Mouse (Mus musculus): ENCODE data around the gene Stip1. TPM values are rescaled to one million over a fixed set of nuclear protein-coding genes. Genes with fewer than 3 reads are reported as not detected.
A peak's percentile ranks its signal among the peaks of the same experiment; 100 is the strongest.
"Not testable (repeated sequence)": the region's sequence is repeated elsewhere in the genome, so short reads cannot be mapped to it uniquely, and the experiment has no call there.

The Stip1 gene
- total RNA-seq, 2 experiments from 2014 or later = 33.4 to 40.2 TPM

GRCm38 (mm10) chr19:7019191-7019590 is 20.6 kb downstream of the Stip1 start, which contains the start of gene Fermt3:
Gene Fermt3, minus strand, starts transcription at chr19:7019469.
- peak; percentile 82 for ATAC-seq (replicated peaks; ENCODE audit: low FRiP score, poor library complexity, severe bottlenecking)

DNA sequence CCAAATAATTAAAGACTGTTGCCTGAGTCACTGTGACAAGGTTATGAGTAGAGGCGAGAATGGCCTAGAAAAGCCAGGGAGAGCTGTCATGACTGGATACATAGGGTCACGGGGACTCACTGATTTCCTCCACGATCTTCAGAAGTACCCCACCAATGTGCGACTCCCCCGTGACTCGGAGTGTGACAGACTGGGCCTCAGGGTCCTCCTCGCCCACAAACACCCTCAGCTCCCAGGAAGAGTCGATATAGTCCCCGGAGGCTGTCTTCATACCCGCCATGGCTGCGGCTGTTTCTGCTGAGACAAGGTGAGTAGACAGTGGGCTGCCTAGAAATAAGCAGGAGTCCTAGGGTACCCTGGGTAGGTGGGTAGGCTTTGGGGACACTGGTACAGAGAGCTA is 21.2 kb downstream of the Stip1 start:
- peak; percentile 32 for ATAC-seq (replicated peaks; ENCODE audit: low FRiP score, poor library complexity, severe bottlenecking)

DNA sequence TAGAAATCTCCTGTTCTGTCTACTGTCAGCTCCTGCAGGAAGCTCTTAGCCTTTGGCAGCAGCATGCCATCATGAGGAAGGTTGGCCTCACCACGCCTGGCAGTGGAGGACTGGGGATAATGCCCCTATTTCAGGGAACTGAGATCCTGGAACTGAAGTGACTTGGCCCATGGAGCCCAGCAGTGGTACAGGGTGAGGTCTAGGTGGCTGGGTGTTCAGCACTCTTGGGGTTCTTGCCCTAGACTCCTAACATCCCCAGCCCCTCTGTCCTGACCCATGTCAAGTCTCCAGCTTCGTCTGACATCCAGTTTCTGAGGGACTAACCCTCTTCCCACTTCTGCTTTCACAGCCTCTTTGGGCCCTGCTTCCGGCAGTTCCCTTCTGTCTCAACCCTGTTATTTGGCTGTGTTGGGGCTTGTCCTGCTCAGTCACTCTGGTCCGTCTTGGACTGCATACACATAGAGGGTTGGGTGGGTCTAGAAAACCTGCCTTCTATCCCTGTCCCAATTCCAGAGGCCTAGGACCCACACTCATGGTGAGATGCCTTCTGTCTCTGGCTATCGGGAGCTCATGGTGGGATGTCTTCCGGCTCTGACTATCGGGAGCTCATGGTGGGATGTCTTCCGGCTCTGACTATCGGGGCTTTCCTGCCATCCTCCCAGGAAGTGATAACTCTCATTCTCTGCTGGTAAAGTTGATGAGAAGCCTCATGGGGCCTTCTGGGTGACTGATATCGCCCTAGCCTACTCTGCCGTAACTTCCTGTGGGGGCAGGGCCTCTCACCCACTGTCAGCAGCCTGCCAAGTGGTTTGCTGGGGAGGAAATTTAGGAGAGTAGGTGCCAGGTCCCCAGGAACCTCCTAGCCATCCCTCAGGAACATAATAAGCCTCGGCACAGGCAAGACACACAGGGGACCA is 22.0 kb downstream of the Stip1 start:
- peak; percentile 76 for ATAC-seq (replicated peaks; ENCODE audit: low FRiP score, poor library complexity, severe bottlenecking)

- no peak for ATAC-seq (replicated peaks; ENCODE audit: low FRiP score, poor library complexity, severe bottlenecking)
These were observed 25.2 kb downstream of the Stip1 start for GRCm38 (mm10) chr19:7014481-7015135.

DNA sequence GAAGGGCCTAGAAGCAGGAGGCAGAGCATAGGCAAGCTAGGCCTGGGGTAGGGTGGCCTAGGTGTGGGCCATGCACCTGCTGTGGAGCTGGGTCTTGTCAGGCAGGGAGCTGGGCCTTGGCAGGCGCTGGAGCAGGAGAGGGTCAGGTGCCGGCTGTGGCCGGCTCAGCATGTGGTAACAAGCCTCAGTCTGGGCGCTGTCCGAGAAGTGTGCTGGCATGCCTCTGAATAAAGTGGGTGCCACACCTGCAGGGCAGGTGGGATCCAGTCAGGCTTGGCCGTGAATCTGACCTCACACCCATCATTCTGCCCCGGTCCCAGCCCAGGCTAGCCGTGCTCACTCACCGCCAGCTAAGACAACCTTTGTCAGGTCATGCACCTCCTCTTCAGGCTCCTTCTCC is 25.8 kb downstream of the Stip1 start:
- ATAC-seq (replicated peaks; ENCODE audit: low FRiP score, poor library complexity, severe bottlenecking) = no peak

DNA sequence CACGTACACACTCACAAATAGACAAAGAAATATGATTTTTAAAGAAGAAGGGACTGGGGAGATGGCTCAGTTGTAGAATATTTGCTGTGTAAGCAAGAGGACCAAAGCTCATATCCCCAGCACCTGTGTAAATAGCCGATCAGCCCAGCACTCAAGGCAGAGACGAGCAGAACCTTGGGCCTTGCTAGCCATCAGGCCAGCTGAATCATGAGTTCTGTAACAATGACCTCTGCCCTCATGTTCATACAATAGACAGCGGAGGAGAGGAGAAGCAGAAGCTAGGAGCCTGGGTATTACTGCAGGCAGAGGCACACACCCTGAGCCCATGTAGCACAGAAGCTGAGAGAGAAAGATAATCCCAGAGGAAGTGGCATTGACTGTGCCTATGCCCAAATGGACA is 27.3 kb downstream of the Stip1 start:
- no peak for ATAC-seq (replicated peaks; ENCODE audit: low FRiP score, poor library complexity, severe bottlenecking)

DNA sequence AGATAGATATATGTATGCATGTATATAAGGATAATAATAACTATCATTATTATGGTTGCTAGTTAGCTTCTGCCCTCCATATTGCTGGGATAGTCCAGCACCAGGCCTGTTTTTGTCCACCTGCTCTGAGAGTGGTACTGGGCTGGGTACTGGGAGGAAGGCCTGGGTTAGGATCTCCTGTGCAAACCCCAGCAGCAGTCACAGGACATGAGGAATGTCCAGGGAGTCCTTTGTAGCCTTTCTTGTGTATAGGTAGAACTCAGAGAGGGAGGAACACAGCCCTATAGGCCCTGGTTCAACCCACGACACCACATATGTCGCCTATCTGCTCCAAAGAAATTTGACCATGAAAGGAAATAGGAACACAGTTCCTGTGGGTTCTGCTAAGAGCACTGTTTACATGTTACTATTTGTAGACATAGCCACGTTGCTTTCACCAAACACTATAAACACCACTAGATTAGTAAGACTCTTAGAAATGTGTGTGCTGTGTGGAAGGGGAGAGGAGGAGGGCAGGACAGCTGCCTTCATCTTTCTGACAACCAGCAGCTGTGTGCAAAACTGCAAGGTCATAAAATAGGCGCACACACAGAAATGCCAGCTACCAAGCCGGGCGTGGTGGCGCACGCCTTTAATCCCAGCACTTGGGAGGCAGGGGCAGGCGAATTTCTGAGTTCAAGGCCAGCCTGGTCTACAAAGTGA is 32.7 kb downstream of the Stip1 start:
- no peak for ATAC-seq (replicated peaks; ENCODE audit: low FRiP score, poor library complexity, severe bottlenecking)

DNA sequence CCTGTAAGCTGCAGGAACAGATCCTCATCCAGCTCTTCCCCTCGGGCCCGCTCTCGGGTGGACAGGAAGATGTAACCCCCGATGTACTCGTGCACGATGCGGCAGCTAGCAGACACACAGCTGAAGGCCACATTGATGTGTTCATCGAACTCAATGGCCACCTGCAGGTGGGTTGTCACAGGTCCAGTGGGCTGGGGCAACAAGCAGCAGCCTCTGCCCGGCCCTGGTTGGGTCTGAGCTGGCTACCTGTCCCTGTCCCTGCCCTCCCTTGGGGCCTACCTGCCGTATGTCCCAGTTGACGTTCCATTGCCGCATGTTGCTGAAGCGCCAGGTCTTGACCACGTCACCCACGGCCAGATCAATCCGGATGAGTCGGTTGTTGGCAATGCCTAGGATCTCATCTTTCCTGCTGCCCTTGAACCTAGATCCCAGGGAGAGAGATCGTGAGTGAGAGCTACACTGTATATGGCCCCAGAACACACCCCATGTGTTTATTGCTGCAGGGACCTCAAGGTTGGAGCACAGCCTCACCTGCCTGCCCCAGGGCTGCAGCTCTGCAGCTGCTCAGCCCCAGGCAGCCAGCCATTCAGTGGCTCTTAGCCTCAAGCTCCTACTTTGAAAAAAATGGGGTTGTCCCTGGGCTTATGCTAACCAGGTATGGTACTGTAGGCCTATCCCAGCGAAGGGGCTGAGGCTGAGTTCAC is 40.3 kb downstream of the Stip1 start:
- ATAC-seq (replicated peaks; ENCODE audit: low FRiP score, poor library complexity, severe bottlenecking) = no peak

- no peak for ATAC-seq (replicated peaks; ENCODE audit: low FRiP score, poor library complexity, severe bottlenecking)
These were observed 42.0 kb downstream of the Stip1 start for GRCm38 (mm10) chr19:6997721-6998290.

- ATAC-seq (replicated peaks; ENCODE audit: low FRiP score, poor library complexity, severe bottlenecking) = peak; percentile 74
These were observed 43.8 kb downstream of the Stip1 start, which contains the start of the genes Nudt22 and Trpt1 for GRCm38 (mm10) chr19:6996006-6996405. Gene Nudt22, minus strand, starts transcription at chr19:6996117. Gene Trpt1, plus strand, starts transcription at chr19:6996131.

- no peak for ATAC-seq (replicated peaks; ENCODE audit: low FRiP score, poor library complexity, severe bottlenecking)
These were observed 44.3 kb downstream of the Stip1 start for GRCm38 (mm10) chr19:6995255-6995991.

GRCm38 (mm10) chr19:6994489-6994888 is 45.3 kb downstream of the Stip1 start:
- no peak for ATAC-seq (replicated peaks; ENCODE audit: low FRiP score, poor library complexity, severe bottlenecking)

GRCm38 (mm10) chr19:6994002-6994401 is 45.8 kb downstream of the Stip1 start:
- no peak for ATAC-seq (replicated peaks; ENCODE audit: low FRiP score, poor library complexity, severe bottlenecking)

DNA sequence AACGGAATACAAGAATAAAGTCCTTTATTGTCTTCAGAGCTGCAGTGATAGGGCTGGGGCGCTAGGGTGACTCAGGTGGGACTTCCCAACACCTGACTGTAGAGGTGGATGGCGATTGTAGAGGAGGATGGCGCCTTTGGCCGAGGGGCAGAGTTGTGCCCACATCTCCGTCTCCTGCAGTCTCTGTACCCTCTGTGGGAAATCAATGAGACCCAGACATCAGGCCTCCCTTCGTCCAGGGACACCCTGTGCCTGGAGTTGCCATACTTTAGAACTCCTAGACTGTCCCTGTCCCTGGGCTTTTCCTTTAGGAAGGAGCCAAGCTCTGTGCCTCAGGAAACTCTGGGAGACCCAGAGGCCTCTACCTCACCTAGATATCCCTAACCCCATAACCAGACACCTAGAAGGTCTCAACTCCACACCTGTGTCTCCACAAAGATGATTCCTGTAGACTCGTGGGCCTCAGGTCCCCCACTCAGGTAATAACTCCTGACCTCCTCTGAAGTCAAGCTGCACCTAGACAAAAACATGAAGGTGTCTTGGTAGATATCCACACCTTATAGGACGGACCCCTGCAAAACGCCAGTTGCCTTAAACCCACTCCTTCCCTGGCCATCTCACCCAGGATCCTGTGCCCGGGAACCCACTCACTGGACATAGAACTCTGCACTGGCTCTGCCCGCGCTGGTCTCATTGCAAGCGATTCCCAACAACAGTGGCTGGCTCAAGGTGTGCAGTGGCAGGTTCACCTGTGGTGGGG is 46.6 kb downstream of the Stip1 start:
- ATAC-seq (replicated peaks; ENCODE audit: low FRiP score, poor library complexity, severe bottlenecking) = peak; percentile 5; the same call in 1 of the 2 replicates

GRCm38 (mm10) chr19:6992011-6992858 is 47.5 kb downstream of the Stip1 start, which contains the start of gene Dnajc4:
Gene Dnajc4, minus strand, starts transcription at chr19:6992572.
- peak; percentile 92 for ATAC-seq (replicated peaks; ENCODE audit: low FRiP score, poor library complexity, severe bottlenecking)

- ATAC-seq (replicated peaks; ENCODE audit: low FRiP score, poor library complexity, severe bottlenecking) = not testable (repeated sequence)
These were observed 48.6 kb downstream of the Stip1 start for GRCm38 (mm10) chr19:6991166-6991565.

DNA sequence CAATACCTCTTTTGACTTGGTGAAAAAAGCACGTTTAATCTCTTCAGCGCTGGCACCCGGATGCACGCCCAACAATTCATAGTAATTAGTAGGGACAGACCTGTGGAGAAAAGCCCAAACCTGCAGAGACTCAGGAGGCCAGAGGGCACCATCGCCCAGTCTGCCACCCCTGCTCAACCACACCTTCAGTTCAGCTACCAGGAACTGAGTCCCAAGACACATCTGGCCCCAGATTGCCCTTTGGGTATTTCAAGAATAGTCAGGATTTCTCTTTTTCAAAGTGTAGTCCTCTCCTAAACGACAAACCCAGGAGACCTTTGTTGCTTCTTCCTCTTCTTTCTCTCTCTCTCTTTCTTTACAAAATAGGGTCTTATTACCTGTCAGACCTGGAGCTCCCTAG is 49.1 kb downstream of the Stip1 start:
- no peak for ATAC-seq (replicated peaks; ENCODE audit: low FRiP score, poor library complexity, severe bottlenecking)

Data from erythroblast, adult 5-6 weeks (primary cell).